Mouse (Mus musculus): ENCODE data around the gene Myo1h. TPM values are rescaled to one million over a fixed set of nuclear protein-coding genes. Genes with fewer than 3 reads are reported as not detected.

Gene Myo1h
- polyA plus RNA-seq (2016; fragmentation: Nextera tagmentation; extraction: Ambion mirVana) = 0.71 and 0.82 TPM in 2 replicates

GRCm38 (mm10) chr5:114288874-114289273, at the start of gene Myo1h:
Myo1h (plus strand) TSS chr5:114289166.
- Histone ChIP-seq H3K4me3 (no peak within 1 kb of the TSS), H3K9me3 (no peaks in the 10 kb centered on the region), H3K36me3 (no peaks in the 10 kb centered on the region), H3K4me1 (no peaks in the 10 kb centered on the region), H3K27me3 (ENCODE audit: insufficient read depth, poor library complexity, severe bottlenecking) (peaks cover 62% of the 10 kb centered on the region), H3K27ac (no peak within 1 kb of the TSS)
- WGBS = 28% methylated on average over 13 of the region's 13 CpGs
- DNase-seq (ENCODE audit: low spot score) = no peak

- Histone ChIP-seq H3K27me3 (ENCODE audit: insufficient read depth, poor library complexity, severe bottlenecking) (peaks cover 9% of the 10 kb centered on the region), H3K4me3 (no peak overlapping the region), H3K36me3 (peaks cover 35% of the 10 kb centered on the region; the same call in 1 of the 2 replicates), H3K9me3 (no peaks in the 10 kb centered on the region), H3K27ac (no peak overlapping the region), H3K4me1 (0 out of 2 replicates have a peak, but pooled peaks cover 7% of the 10 kb centered on the region)
- 55% methylated on average over 14 of the region's 14 CpGs for WGBS
- no peak for DNase-seq (ENCODE audit: low spot score)
Measured at GRCm38 (mm10) chr5:114239737-114240136, 49.2 kb upstream of the Myo1h start.

- Histone ChIP-seq H3K4me1 (peaks cover 4% of the 10 kb centered on the region; the same call in 1 of the 2 replicates), H3K36me3 (peaks cover 58% of the 10 kb centered on the region), H3K4me3 (no peak overlapping the region), H3K9me3 (no peaks in the 10 kb centered on the region), H3K27me3 (ENCODE audit: insufficient read depth, poor library complexity, severe bottlenecking) (0 out of 2 replicates have a peak, but pooled peaks cover 5% of the 10 kb centered on the region), H3K27ac (no peak overlapping the region)
- WGBS = 75% methylated on average over 7 of the region's 7 CpGs
- no peak for DNase-seq (ENCODE audit: low spot score)
Measured at GRCm38 (mm10) chr5:114246465-114246864, 42.5 kb upstream of the Myo1h start.

GRCm38 (mm10) chr5:114248174-114248589, 40.8 kb upstream of the Myo1h start:
- 16% methylated on average over 14 of the region's 14 CpGs for WGBS
- Histone ChIP-seq H3K36me3 (peaks cover 45% of the 10 kb centered on the region), H3K27me3 (ENCODE audit: insufficient read depth, poor library complexity, severe bottlenecking) (peaks cover 9% of the 10 kb centered on the region; the same call in 1 of the 2 replicates)

GRCm38 (mm10) chr5:114259495-114259894, 29.5 kb upstream of the Myo1h start:
- Histone ChIP-seq H3K36me3 (no peaks in the 10 kb centered on the region), H3K9me3 (no peaks in the 10 kb centered on the region), H3K4me3 (no peak overlapping the region), H3K4me1 (no peaks in the 10 kb centered on the region), H3K27me3 (ENCODE audit: insufficient read depth, poor library complexity, severe bottlenecking) (peaks cover 27% of the 10 kb centered on the region), H3K27ac (no peak overlapping the region)
- no peak for DNase-seq (ENCODE audit: low spot score)
- 68% methylated on average over 10 of the region's 10 CpGs for WGBS

More at GRCm38 (mm10) chr5:114248174-114248589, 40.8 kb upstream of the Myo1h start:
- Histone ChIP-seq H3K9me3 (no peaks in the 10 kb centered on the region), H3K4me3 (0 out of 2 replicates have a peak overlapping the region, but pooled peaks have one; percentile 8), H3K27ac (0 out of 2 replicates have a peak overlapping the region, but pooled peaks have one; percentile 23), H3K4me1 (peaks cover 4% of the 10 kb centered on the region; the same call in 1 of the 2 replicates)
- peak; percentile 82 for DNase-seq (ENCODE audit: low spot score)

GRCm38 (mm10) chr5:114261494-114261893, 27.5 kb upstream of the Myo1h start:
- DNase-seq (ENCODE audit: low spot score) = no peak
- no peak overlapping the region for H3K4me3 ChIP-seq
- no peaks in the 10 kb centered on the region for H3K9me3 ChIP-seq
- H3K27me3 ChIP-seq (ENCODE audit: insufficient read depth, poor library complexity, severe bottlenecking) = peaks cover 29% of the 10 kb centered on the region
- no peak overlapping the region for H3K27ac ChIP-seq
- no peaks in the 10 kb centered on the region for H3K36me3 ChIP-seq
- H3K4me1 ChIP-seq = no peaks in the 10 kb centered on the region

GRCm38 (mm10) chr5:114264030-114264459, 24.9 kb upstream of the Myo1h start:
- no peak overlapping the region for H3K27ac ChIP-seq

GRCm38 (mm10) chr5:114264791-114265190, 24.2 kb upstream of the Myo1h start:
- DNase-seq (ENCODE audit: low spot score) = no peak
- H3K36me3 ChIP-seq = no peaks in the 10 kb centered on the region
- no peaks in the 10 kb centered on the region for H3K9me3 ChIP-seq
- no peak overlapping the region for H3K27ac ChIP-seq
- 75% methylated on average over 8 of the region's 8 CpGs for WGBS
- peaks cover 4% of the 10 kb centered on the region; the same call in 1 of the 2 replicates for H3K4me1 ChIP-seq
- no peak overlapping the region for H3K4me3 ChIP-seq
- peaks cover 56% of the 10 kb centered on the region for H3K27me3 ChIP-seq (ENCODE audit: insufficient read depth, poor library complexity, severe bottlenecking)

More at GRCm38 (mm10) chr5:114264030-114264459, 24.9 kb upstream of the Myo1h start:
- no peaks in the 10 kb centered on the region for H3K9me3 ChIP-seq
- H3K36me3 ChIP-seq = no peaks in the 10 kb centered on the region
- peaks cover 49% of the 10 kb centered on the region for H3K27me3 ChIP-seq (ENCODE audit: insufficient read depth, poor library complexity, severe bottlenecking)
- WGBS = 87% methylated on average over 8 of the region's 8 CpGs
- no peaks in the 10 kb centered on the region for H3K4me1 ChIP-seq
- H3K4me3 ChIP-seq = no peak overlapping the region
- DNase-seq (ENCODE audit: low spot score) = no peak

GRCm38 (mm10) chr5:114268646-114269045, 20.3 kb upstream of the Myo1h start:
- Histone ChIP-seq H3K4me3 (no peak overlapping the region), H3K36me3 (no peaks in the 10 kb centered on the region), H3K27ac (no peak overlapping the region), H3K9me3 (no peaks in the 10 kb centered on the region), H3K4me1 (peaks cover 16% of the 10 kb centered on the region), H3K27me3 (ENCODE audit: insufficient read depth, poor library complexity, severe bottlenecking) (peaks cover 95% of the 10 kb centered on the region)
- WGBS = 47% methylated on average over 7 of the region's 7 CpGs
- DNase-seq (ENCODE audit: low spot score) = no peak

- H3K27ac ChIP-seq = no peak overlapping the region
- H3K27me3 ChIP-seq (ENCODE audit: insufficient read depth, poor library complexity, severe bottlenecking) = peaks cover 96% of the 10 kb centered on the region
Measured at GRCm38 (mm10) chr5:114269499-114269898, 19.5 kb upstream of the Myo1h start.

GRCm38 (mm10) chr5:114269984-114270383, 19.0 kb upstream of the Myo1h start:
- no peaks in the 10 kb centered on the region for H3K36me3 ChIP-seq
- no peak overlapping the region for H3K4me3 ChIP-seq
- WGBS = 19% methylated on average over 12 of the region's 12 CpGs
- DNase-seq (ENCODE audit: low spot score) = no peak
- H3K27ac ChIP-seq = no peak overlapping the region
- H3K27me3 ChIP-seq (ENCODE audit: insufficient read depth, poor library complexity, severe bottlenecking) = peaks cover 96% of the 10 kb centered on the region
- no peaks in the 10 kb centered on the region for H3K9me3 ChIP-seq
- H3K4me1 ChIP-seq = peaks cover 25% of the 10 kb centered on the region

More at GRCm38 (mm10) chr5:114269499-114269898, 19.5 kb upstream of the Myo1h start:
- no peaks in the 10 kb centered on the region for H3K36me3 ChIP-seq
- peaks cover 25% of the 10 kb centered on the region for H3K4me1 ChIP-seq
- 76% methylated on average over 7 of the region's 7 CpGs for WGBS
- no peak overlapping the region for H3K4me3 ChIP-seq
- H3K9me3 ChIP-seq = no peaks in the 10 kb centered on the region
- DNase-seq (ENCODE audit: low spot score) = no peak

- WGBS = 1% methylated on average over 55 of the region's 56 CpGs
- Histone ChIP-seq H3K4me1 (peaks cover 25% of the 10 kb centered on the region), H3K27ac (no peak within 1 kb of the TSS), H3K4me3 (peak within 1 kb of the TSS; percentile 56), H3K36me3 (no peaks in the 10 kb centered on the region), H3K9me3 (no peaks in the 10 kb centered on the region), H3K27me3 (ENCODE audit: insufficient read depth, poor library complexity, severe bottlenecking) (peaks cover 100% of the 10 kb centered on the region)
- DNase-seq (ENCODE audit: low spot score) = no peak
Measured at GRCm38 (mm10) chr5:114273693-114274402, 15.1 kb upstream of the Myo1h start, which contains the start of gene Foxn4. Foxn4 (minus strand) TSS chr5:114273807.

- DNase-seq (ENCODE audit: low spot score) = no peak
- H3K9me3 ChIP-seq = no peaks in the 10 kb centered on the region
- WGBS = 33% methylated on average over 8 of the region's 8 CpGs
Measured at GRCm38 (mm10) chr5:114275339-114275738, 13.6 kb upstream of the Myo1h start.

More at GRCm38 (mm10) chr5:114275339-114275738, 13.6 kb upstream of the Myo1h start:
- Histone ChIP-seq H3K27ac (no peak overlapping the region), H3K36me3 (no peaks in the 10 kb centered on the region), H3K27me3 (ENCODE audit: insufficient read depth, poor library complexity, severe bottlenecking) (peaks cover 97% of the 10 kb centered on the region), H3K4me3 (no peak overlapping the region), H3K4me1 (peaks cover 15% of the 10 kb centered on the region)
